Mouse (Mus musculus) heart, embryonic 13.5 days (tissue): ENCODE measurements at regions not wholly inside any gene's neighbourhood (a gene's known extent, or its start where the extent isn't known, plus 50 kb on each side); places are given as distances from the start of the nearest gene placed in this dataset.

Source experiments
- ATAC-seq: fragments of 200-750 bp; cut with Nextera tagmentation; 2 replicates; pipeline ENCODE4 v1.8.0; 2017; ENCODE audit warnings: moderate TSS enrichment; ENCODE audit not compliant: insufficient number of reproducible peaks, low FRiP score, low TSS enrichment; ENCODE audit errors: extremely low read depth
- H3K27ac ChIP-seq: fragments of 300-500 bp; sonication (generic); replicated peaks from 2 replicates; pipeline ENCODE4 v1.5.1; 2015; ENCODE audit warnings: moderate library complexity, mild to moderate bottlenecking, inconsistent platforms
- H3K27me3 ChIP-seq: fragments of 300-500 bp; sonication (generic); replicated peaks from 2 replicates; pipeline ENCODE4 v1.6.1; 2015; ENCODE audit warnings: mild to moderate bottlenecking, inconsistent platforms
- H3K36me3 ChIP-seq: fragments of 300-500 bp; sonication (generic); 2 replicates; pipeline ENCODE4 v1.6.1; 2015; ENCODE audit warnings: mild to moderate bottlenecking, inconsistent platforms
- H3K4me1 ChIP-seq: fragments of 300-500 bp; sonication (generic); 2 replicates; pipeline ENCODE4 v1.6.1; 2015; ENCODE audit warnings: inconsistent platforms
- H3K4me2 ChIP-seq: fragments of 300-500 bp; sonication (generic); 2 replicates; pipeline ENCODE4 v1.6.1; 2015; ENCODE audit warnings: inconsistent platforms, mild to moderate bottlenecking, moderate library complexity
- H3K4me3 ChIP-seq: fragments of 300-500 bp; sonication (generic); 2 replicates; pipeline ENCODE4 v1.5.1; 2015; ENCODE audit warnings: moderate library complexity, mild to moderate bottlenecking, inconsistent platforms
- H3K9ac ChIP-seq: fragments of 300-500 bp; sonication (generic); 2 replicates; pipeline ENCODE4 v1.6.1; 2015; ENCODE audit warnings: inconsistent platforms, mild to moderate bottlenecking, moderate library complexity
- H3K9me3 ChIP-seq: fragments of 300-500 bp; sonication (generic); 2 replicates; pipeline ENCODE4 v1.6.1; 2016; ENCODE audit warnings: inconsistent platforms
- WGBS: fragments of 180-500 bp; shearing (Covaris S2); methylation state at CpG from one replicate; pipeline ENCODE4 v1.1.7; 2015; ENCODE audit warnings: mixed read lengths; 5-methylcytosine and 5-hydroxymethylcytosine counted together

DNA sequence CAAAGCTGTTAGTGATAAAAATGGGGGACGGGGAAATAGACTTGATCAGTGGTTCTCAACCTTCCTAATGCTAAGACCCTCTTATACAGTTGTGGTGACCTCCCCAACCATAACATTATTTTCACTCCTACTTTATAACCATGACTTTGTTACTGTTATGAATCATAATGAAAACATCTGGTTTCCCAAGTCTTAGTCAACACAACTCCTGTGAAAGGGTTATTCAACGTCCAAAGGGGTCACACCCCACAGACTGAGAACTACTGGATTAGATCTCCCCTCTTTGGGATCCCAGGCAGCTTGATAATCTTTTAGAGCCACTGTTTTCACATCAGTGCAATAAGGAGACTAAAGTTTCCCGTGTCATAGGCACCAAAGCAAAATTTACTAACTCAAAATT, 141.1 kb upstream of the Fndc3a start:
- Histone ChIP-seq H3K9ac (no peak overlapping the region), H3K4me2 (no peak overlapping the region), H3K9me3 (no peaks in the 10 kb centered on the region), H3K4me3 (no peak overlapping the region), H3K4me1 (no peaks in the 10 kb centered on the region), H3K36me3 (no peaks in the 10 kb centered on the region), H3K27me3 (no peaks in the 10 kb centered on the region), H3K27ac (no peak overlapping the region)
- WGBS, result 65% methylated on average over 3 of the region's 3 CpGs
- no peak for ATAC-seq

DNA sequence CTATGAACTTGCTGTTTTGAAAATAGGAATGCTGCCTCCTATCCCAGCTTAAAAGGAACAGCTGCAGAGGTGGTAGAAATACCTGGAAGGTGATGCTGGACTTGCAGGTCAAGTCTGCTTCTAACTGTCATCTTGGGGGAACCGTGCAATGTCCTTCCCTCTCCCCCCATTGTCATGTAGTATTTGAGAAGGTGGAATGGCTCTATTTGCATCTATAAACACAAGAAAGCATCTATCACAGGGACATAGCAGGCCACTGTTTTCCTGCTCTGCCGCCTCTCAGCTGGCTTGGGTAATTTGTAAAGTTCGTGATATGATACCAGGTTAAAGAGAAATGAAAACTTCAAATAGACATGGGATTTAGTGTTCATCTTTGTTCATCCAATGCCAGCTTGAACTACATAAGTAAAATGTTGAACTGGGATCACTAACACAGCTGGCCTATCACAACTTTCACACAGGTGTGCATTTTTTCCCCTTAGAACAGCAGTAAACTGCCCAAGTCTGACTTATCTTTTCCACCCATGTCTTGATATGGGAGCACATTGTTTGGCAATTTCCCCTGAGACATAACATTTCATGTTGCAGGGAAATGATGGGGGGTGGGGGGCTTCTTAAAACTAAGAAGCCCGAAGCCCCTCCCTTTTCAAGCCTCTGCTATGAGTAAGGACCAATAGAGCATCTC, 138.6 kb upstream of the Fndc3a start:
- H3K4me3 ChIP-seq, result no peak overlapping the region
- WGBS, result 80% methylated on average over 4 of the region's 4 CpGs
- no peaks in the 10 kb centered on the region for H3K4me1 ChIP-seq
- no peaks in the 10 kb centered on the region for H3K27me3 ChIP-seq
- H3K9ac ChIP-seq, result no peak overlapping the region
- no peak overlapping the region for H3K27ac ChIP-seq
- H3K9me3 ChIP-seq, result no peaks in the 10 kb centered on the region
- H3K4me2 ChIP-seq, result no peak overlapping the region
- H3K36me3 ChIP-seq, result no peaks in the 10 kb centered on the region
- no peak for ATAC-seq

DNA sequence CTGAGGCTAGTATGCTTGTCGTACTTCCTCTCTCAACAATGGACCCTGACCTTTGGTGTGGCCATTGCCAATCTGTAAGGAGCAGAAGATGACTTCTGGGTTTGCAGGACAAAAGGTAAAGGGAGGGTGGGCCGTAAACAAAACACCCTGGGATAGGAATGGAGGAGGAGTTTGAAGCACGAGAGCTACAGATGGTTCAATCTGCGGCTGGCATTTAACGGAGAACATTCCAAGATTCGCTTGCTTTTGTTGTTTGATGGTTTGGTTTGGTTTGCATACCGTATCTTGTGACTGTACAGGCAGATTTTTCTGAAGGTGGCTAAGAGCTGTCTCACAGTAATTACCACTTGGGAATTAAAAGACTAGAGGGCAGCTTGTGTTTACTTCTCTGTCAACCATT, 137.7 kb upstream of the Fndc3a start:
- no peaks in the 10 kb centered on the region for H3K36me3 ChIP-seq
- H3K9ac ChIP-seq, result no peak overlapping the region
- no peaks in the 10 kb centered on the region for H3K27me3 ChIP-seq
- H3K9me3 ChIP-seq, result no peaks in the 10 kb centered on the region
- no peak for ATAC-seq
- no peak overlapping the region for H3K4me3 ChIP-seq
- H3K4me2 ChIP-seq, result no peak overlapping the region
- H3K4me1 ChIP-seq, result no peaks in the 10 kb centered on the region
- 64% methylated on average over 7 of the region's 7 CpGs for WGBS
- no peak overlapping the region for H3K27ac ChIP-seq

DNA sequence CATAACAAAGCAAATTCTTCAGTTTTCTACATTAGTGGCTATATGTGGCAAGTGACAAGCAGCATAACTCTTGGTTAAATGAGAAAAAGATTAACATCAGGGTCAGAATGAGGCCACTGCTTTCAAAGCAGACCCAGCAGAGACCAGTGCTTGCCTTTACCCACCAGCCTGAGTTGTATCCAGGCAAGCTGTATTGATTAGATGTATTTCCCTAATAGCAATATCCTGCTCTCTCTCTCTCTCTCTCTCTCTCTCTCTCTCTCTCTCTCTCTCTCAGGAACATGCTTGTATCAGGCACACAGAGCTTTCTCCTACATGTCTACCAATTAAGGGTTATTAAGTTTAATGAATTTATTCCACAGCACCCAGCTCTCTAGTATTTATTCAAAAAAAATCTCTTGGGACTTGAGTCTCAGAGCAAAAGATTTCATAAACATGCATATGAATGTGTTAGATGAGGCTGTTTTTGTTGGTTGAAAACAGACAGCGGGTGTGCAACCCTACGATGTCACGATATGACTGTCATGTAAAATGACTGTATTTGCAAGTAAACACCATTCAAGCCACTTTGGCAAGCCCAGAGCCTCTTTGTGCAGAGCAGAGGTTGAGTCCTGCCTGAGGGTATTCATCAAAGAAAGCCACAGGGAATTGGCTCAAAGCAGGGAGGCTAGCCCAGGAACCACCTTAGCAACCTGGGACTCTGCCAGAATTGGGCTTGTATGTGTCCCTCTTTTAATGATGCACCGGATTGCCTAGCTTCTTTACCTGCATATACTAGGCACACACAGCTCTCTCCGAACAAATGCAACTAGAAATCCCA, 136.0 kb upstream of the Fndc3a start:
- Histone ChIP-seq H3K4me2 (no peak overlapping the region), H3K9ac (no peak overlapping the region), H3K9me3 (no peaks in the 10 kb centered on the region), H3K27ac (no peak overlapping the region), H3K27me3 (no peaks in the 10 kb centered on the region), H3K4me3 (no peak overlapping the region), H3K36me3 (no peaks in the 10 kb centered on the region), H3K4me1 (no peaks in the 10 kb centered on the region)
- WGBS, result 83% methylated on average over 5 of the region's 5 CpGs
- no peak for ATAC-seq

DNA sequence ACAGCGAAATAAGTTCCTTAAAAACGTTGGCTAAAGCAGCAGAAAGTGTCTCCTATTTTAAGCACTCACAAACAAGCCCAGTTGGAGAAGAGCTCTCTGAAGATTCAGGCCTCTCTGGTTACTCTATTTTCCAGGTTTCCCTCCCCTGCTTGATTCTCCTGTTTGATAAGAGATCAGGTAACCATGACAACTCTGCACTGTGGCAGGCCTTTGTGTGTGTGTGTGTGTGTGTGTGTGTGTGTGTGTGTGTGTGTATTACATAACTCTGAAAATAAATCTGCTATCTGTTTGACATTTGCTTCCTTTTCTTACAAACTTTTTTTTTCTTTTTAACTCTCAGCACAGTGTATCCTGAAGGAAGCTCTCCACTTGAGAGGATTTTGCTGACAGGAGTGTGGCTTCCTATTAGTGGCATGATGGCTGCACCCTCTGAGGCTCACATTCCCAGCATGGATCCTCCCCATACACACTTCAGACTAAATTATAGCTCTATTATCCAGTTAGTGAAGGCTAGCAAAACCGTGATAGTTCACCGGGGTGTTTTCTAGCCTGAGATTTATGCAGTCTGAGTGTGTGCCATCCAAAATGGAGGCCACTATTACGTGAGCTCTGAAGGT, 135.1 kb upstream of the Fndc3a start:
- 59% methylated on average over 5 of the region's 5 CpGs for WGBS
- no peak for ATAC-seq
- Histone ChIP-seq H3K9me3 (no peaks in the 10 kb centered on the region), H3K27me3 (no peaks in the 10 kb centered on the region), H3K4me1 (no peaks in the 10 kb centered on the region), H3K4me3 (no peak overlapping the region), H3K4me2 (no peak overlapping the region), H3K36me3 (no peaks in the 10 kb centered on the region), H3K27ac (no peak overlapping the region), H3K9ac (no peak overlapping the region)

DNA sequence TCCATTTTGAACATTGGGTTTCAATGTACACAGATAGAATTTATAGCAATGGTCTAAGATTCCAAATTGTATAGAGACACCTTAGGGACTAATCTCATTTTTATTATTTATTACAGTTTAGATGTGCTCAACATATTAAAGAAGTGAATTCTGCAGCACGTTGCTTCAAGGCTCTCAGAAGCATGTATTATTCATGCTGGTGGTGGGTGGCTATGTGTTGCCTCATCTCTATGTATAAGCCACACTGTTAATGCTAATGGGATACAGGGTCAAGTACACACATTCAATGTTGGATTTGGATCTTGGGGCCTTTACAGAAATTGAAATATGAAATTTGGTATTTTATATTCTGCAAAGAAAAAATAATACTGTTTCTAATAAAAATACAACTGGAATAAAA, 131.9 kb upstream of the Fndc3a start:
- H3K27ac ChIP-seq, result no peak overlapping the region
- H3K36me3 ChIP-seq, result no peaks in the 10 kb centered on the region
- no peak overlapping the region for H3K4me2 ChIP-seq
- no peak for ATAC-seq
- no peaks in the 10 kb centered on the region for H3K9me3 ChIP-seq
- no peak overlapping the region for H3K4me3 ChIP-seq
- WGBS, result 76% methylated on average over 1 of the region's 1 CpGs
- H3K27me3 ChIP-seq, result no peaks in the 10 kb centered on the region
- H3K9ac ChIP-seq, result no peak overlapping the region
- H3K4me1 ChIP-seq, result no peaks in the 10 kb centered on the region

DNA sequence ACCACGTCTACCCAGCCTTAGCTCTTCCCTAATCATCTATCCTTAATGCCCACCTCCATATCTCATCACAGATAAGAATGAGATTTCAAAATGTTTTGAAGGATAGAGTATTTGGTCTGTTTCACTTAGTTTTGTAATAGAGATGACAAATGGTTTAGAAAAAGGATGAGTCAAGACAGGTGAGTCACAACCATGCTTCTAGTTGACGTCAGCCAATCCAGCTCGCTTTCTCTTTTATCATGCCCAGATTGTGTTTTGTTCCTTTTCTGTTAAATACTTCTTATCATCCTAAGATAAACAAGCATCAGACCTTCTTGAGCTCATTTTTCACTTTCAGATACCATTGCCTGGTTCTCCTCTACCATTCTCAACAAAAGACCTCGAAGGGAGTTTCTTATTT, 125.4 kb upstream of the Fndc3a start:
- Histone ChIP-seq H3K9ac (no peak overlapping the region), H3K4me1 (no peaks in the 10 kb centered on the region), H3K4me3 (no peak overlapping the region), H3K9me3 (no peaks in the 10 kb centered on the region), H3K4me2 (no peak overlapping the region), H3K36me3 (no peaks in the 10 kb centered on the region), H3K27me3 (no peaks in the 10 kb centered on the region), H3K27ac (no peak overlapping the region)
- no peak for ATAC-seq
- WGBS, result 55% methylated on average over 4 of the region's 4 CpGs

DNA sequence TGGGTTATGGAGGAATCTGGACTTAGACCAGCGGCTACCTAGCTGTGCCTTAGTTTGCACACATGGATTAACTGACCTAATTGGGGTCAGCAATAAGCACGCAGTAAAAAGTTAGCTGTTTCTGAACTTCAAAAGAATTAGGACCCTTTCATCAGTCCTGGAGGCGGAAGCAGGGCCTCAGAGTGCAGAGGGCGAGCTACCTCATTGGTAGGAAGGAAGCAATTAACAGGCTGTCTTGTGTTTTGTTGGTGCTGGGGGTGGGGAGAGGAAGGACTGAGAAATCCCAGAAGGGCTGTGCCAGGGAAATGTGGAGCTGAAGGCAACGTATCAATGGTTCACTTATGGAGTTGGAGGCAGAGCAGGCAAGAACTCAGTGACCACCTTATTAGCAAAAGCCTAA, 119.5 kb upstream of the Fndc3a start:
- WGBS, result 43% methylated on average over 5 of the region's 5 CpGs
- Histone ChIP-seq H3K36me3 (no peaks in the 10 kb centered on the region), H3K9me3 (no peaks in the 10 kb centered on the region), H3K4me3 (no peak overlapping the region), H3K4me1 (no peaks in the 10 kb centered on the region), H3K27ac (no peak overlapping the region), H3K27me3 (no peaks in the 10 kb centered on the region), H3K9ac (no peak overlapping the region), H3K4me2 (no peak overlapping the region)
- no peak for ATAC-seq

DNA sequence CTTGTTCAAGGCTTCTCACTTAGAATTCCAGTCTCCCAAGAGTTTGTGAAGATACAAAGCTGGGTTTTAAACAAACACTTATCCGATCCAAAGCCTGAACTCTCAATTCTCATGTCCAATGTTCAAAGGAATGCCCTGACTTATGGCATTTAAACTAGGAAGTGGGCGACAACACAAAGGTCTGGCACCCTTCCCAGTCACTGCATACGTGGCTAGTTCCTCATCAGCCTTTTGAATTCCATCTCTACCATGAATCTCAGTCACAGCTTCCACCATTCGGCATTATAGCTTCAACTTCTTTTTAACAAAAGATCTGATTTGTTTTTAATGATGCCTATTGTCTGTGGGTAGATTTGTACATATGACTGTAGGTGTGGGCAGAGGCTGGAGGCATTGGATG, 115.7 kb upstream of the Fndc3a start:
- Histone ChIP-seq H3K9ac (no peak overlapping the region), H3K4me3 (no peak overlapping the region), H3K9me3 (no peaks in the 10 kb centered on the region), H3K27me3 (no peaks in the 10 kb centered on the region), H3K4me2 (no peak overlapping the region), H3K4me1 (peaks cover 5% of the 10 kb centered on the region), H3K36me3 (no peaks in the 10 kb centered on the region), H3K27ac (no peak overlapping the region)
- no peak for ATAC-seq
- 54% methylated on average over 4 of the region's 4 CpGs for WGBS

DNA sequence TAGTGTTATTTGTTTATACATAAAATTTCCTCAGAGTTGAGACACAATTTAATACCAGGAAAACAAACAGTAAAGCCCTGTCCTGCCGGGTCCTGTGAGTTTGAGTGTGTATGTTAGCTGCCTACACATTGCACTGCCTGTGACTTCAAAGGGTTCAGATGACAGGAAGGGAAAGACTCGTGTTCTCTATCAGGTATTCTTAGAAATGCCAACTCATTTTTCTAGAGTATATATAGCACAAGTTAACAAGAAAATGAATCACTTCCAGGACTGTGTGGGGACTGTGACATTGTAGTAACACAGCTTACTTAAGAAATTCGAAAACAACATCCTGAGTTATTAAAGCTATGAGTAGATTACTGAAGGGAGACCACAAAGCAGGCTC, 112.4 kb upstream of the Fndc3a start:
- H3K27me3 ChIP-seq, result no peaks in the 10 kb centered on the region
- H3K4me1 ChIP-seq, result peaks cover 5% of the 10 kb centered on the region
- H3K27ac ChIP-seq, result no peak overlapping the region
- no peak for ATAC-seq
- WGBS, result 25% methylated on average over 3 of the region's 3 CpGs
- no peak overlapping the region for H3K4me3 ChIP-seq
- H3K36me3 ChIP-seq, result no peaks in the 10 kb centered on the region
- H3K4me2 ChIP-seq, result no peak overlapping the region
- no peak overlapping the region for H3K9ac ChIP-seq
- no peaks in the 10 kb centered on the region for H3K9me3 ChIP-seq

DNA sequence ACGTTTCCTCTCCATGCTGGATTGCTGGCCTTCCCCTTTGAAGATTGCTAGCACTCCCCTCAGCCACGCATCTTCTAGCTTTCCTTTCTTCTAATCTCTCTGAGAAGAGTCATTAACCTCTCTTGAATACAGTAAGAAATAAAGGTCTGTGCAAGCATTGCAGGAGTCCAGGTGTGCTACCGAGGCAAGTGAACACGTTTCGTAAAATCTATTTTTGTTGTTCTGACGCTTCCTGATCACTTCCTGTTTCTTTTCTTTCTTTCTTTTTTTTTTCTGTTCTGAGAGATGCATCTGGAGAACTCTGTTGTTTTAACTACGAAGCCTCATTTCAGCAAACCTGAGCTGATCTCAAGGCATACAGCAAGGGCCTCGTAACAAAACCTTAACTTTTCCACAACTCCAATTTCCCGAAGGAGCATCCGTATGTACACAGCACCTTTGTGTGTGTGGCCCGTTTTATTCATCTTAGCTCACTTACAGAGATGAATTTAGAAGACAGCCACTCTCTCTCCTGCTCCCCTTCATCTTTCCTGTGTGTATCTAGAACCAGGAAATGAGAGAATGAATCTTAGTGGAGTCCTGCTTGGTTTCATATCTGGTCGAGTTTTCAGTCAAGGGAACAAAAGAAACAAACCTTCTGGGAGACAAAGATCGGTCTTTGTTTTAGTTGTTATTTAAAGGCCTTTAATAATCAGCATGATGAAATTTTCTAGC, 111.9 kb upstream of the Fndc3a start:
- Histone ChIP-seq H3K27ac (no peak overlapping the region), H3K27me3 (no peaks in the 10 kb centered on the region), H3K36me3 (no peaks in the 10 kb centered on the region), H3K9me3 (no peaks in the 10 kb centered on the region), H3K4me3 (no peak overlapping the region), H3K4me2 (no peak overlapping the region), H3K9ac (no peak overlapping the region), H3K4me1 (peaks cover 5% of the 10 kb centered on the region)
- ATAC-seq, result no peak
- 68% methylated on average over 13 of the region's 13 CpGs for WGBS
